Mouse (Mus musculus) midbrain, embryonic 16.5 days (tissue): ENCODE results near the gene Thoc5. TPM values are rescaled to one million over a fixed set of nuclear protein-coding genes. Genes with fewer than 3 reads are reported as not detected.

Source experiments
- ATAC-seq: fragments of 200-750 bp; cut with Nextera tagmentation; 2 replicates; pipeline ENCODE4 v1.8.0; 2017; ENCODE audit warnings: moderate TSS enrichment
- H3K27ac ChIP-seq: fragments of 300-500 bp; sonication (generic); 2 replicates; pipeline ENCODE4 v1.5.1; 2014; ENCODE audit warnings: mild to moderate bottlenecking, low read length, mixed read lengths
- H3K27me3 ChIP-seq: fragments of 300-500 bp; sonication (generic); 2 replicates; pipeline ENCODE4 v1.6.1; 2014; ENCODE audit warnings: low read depth, low read length, mixed read lengths; ENCODE audit not compliant: control insufficient read depth, insufficient read depth
- H3K36me3 ChIP-seq: fragments of 300-500 bp; sonication (generic); 2 replicates; pipeline ENCODE4 v1.6.1; 2014; ENCODE audit warnings: mild to moderate bottlenecking, low read length, moderate library complexity, mixed read lengths; ENCODE audit not compliant: control insufficient read depth, insufficient read depth
- H3K4me1 ChIP-seq: fragments of 300-500 bp; sonication (generic); 2 replicates; pipeline ENCODE4 v1.6.1; 2014; ENCODE audit warnings: mild to moderate bottlenecking, low read length, mixed read lengths; ENCODE audit not compliant: control insufficient read depth, insufficient read depth
- H3K4me2 ChIP-seq: fragments of 300-500 bp; sonication (generic); 2 replicates; pipeline ENCODE4 v1.6.1; 2014; ENCODE audit warnings: mild to moderate bottlenecking, low read length, mixed read lengths
- H3K4me3 ChIP-seq: fragments of 300-500 bp; sonication (generic); 2 replicates; pipeline ENCODE4 v1.5.1; 2014; ENCODE audit warnings: low read depth, mild to moderate bottlenecking, low read length, moderate library complexity, mixed read lengths
- H3K9ac ChIP-seq: fragments of 300-500 bp; sonication (generic); 2 replicates; pipeline ENCODE4 v1.6.1; 2014; ENCODE audit warnings: low read depth, low read length, mixed read lengths
- H3K9me3 ChIP-seq: fragments of 300-500 bp; sonication (generic); replicated peaks from 2 replicates; pipeline ENCODE4 v1.6.1; 2014; ENCODE audit warnings: mild to moderate bottlenecking, low read length, mixed read lengths; ENCODE audit not compliant: control insufficient read depth, poor library complexity, severe bottlenecking
- WGBS: fragments of 180-500 bp; shearing (Covaris S2); extraction: QIAGEN DNeasy Blood & Tissue Kit; methylation state at CpG from one replicate; pipeline ENCODE4 v1.1.7; 2014; 5-methylcytosine and 5-hydroxymethylcytosine counted together
- microRNA-seq: library from miRNA; unstranded; fragments of <30 nt; microRNA quantifications from one replicate; pipeline ENCODE4, GENCODE M21; 2017
- polyA plus RNA-seq: library from polyadenylated mRNA; unstranded; fragments of >200 nt; fragmentation: Nextera tagmentation; extraction: Ambion mirVana; gene quantifications from 2 replicates; pipeline ENCODE4 v1.2.1, GENCODE M21; 2015

Gene Thoc5
- polyA plus RNA-seq, 1 experiment from 2014 or later = 57.9 TPM

DNA sequence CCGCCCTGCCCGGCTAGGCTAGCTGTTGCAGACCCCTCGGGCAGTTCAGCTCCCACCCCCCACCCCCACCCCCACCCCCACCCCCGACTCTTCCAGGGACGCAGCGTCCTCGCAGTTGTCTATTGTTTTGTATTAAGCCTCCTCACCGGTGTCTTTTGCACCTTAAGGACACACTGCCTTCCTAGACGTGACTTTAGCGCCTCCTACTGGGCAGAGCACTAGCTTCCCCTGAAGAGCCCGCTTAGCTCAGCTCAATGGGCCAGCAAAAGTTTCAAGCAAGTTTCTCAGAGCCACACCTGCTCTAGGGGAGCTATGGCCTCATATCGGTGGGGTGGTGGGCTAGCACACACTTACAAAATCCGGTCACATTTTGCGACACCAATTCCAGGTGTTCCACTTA, 80.5 kb downstream of the Thoc5 start:
- no peak overlapping the region for H3K4me3 ChIP-seq
- H3K4me1 ChIP-seq = no peaks in the 10 kb centered on the region
- H3K4me2 ChIP-seq = no peak overlapping the region
- no peaks in the 10 kb centered on the region for H3K27me3 ChIP-seq
- H3K36me3 ChIP-seq = no peaks in the 10 kb centered on the region
- H3K9ac ChIP-seq = no peak overlapping the region
- H3K9me3 ChIP-seq = no peaks in the 10 kb centered on the region
- H3K27ac ChIP-seq = no peak overlapping the region
- ATAC-seq = peak; percentile 54; the same call in 1 of the 2 replicates
- 7% methylated on average over 10 of the region's 14 CpGs for WGBS

Small RNAs within 50 kb of the gene (microRNA-seq; reads per million reads assigned to microRNA genes)
- 1.6 reads per million for gene Mir6918

Other genes with a start within 250 kb of the Thoc5 start
- gene Uqcr10, start 191.0 kb upstream of the Thoc5 start, polyA plus RNA-seq = 525 and 569 TPM in 2 replicates
- gene Zmat5, start 190.6 kb upstream of the Thoc5 start, polyA plus RNA-seq = 49.4 and 51.3 TPM in 2 replicates
- gene Cabp7, start 148.5 kb upstream of the Thoc5 start, polyA plus RNA-seq = 1.1 and 1.2 TPM in 2 replicates
- gene Nf2, start 45.8 kb upstream of the Thoc5 start, polyA plus RNA-seq = 63.3 and 68.6 TPM in 2 replicates
- 146 and 148 TPM in 2 replicates for gene Nipsnap1, start 21.4 kb upstream of the Thoc5 start, polyA plus RNA-seq
- gene Nefh, start 52.7 kb downstream of the Thoc5 start, polyA plus RNA-seq = 3.7 and 4.3 TPM in 2 replicates
- 104 and 108 TPM in 2 replicates for gene Ap1b1, start 91.5 kb downstream of the Thoc5 start, polyA plus RNA-seq
- 1.1 and 1.2 TPM in 2 replicates for gene Rasl10a, start 162.8 kb downstream of the Thoc5 start, polyA plus RNA-seq
- 19.5 and 20.6 TPM in 2 replicates for gene Gas2l1, start 170.0 kb downstream of the Thoc5 start, polyA plus RNA-seq
- 46.9 and 48.8 TPM in 2 replicates for gene Rhbdd3, start 203.6 kb downstream of the Thoc5 start, polyA plus RNA-seq
- 548 and 592 TPM in 2 replicates for gene Ewsr1, start 203.9 kb downstream of the Thoc5 start, polyA plus RNA-seq